Mouse (Mus musculus) embryonic facial prominence, embryonic 11.5 days (tissue): ENCODE data around the gene Hkdc1. TPM values are rescaled to one million over a fixed set of nuclear protein-coding genes. Genes with fewer than 3 reads are reported as not detected.
A peak's percentile ranks its signal among the peaks of the same experiment; 100 is the strongest.

ENCODE experiments used
- ATAC-seq: fragments of 200-750 bp; cut with Nextera tagmentation; replicated peaks from 2 replicates; pipeline ENCODE4 v1.8.0; 2017; ENCODE audit warnings: low read depth; ENCODE audit not compliant: insufficient number of reproducible peaks, low FRiP score, low TSS enrichment
- DNase-seq: peaks from one replicate; pipeline ENCODE4 v3.0.0-alpha.2; 2015; ENCODE audit warnings: low spot score
- H3K27ac ChIP-seq: fragments of 300-500 bp; sonication (generic); replicated peaks from 2 replicates; pipeline ENCODE4 v1.5.1; 2014; ENCODE audit warnings: mild to moderate bottlenecking, low read depth, low read length, control low read depth
- H3K27me3 ChIP-seq: fragments of 300-500 bp; sonication (generic); 2 replicates; pipeline ENCODE4 v1.6.1; 2014; ENCODE audit warnings: mild to moderate bottlenecking, low read length, moderate library complexity, mixed read lengths; ENCODE audit not compliant: control insufficient read depth, insufficient read depth
- H3K36me3 ChIP-seq: fragments of 300-500 bp; sonication (generic); replicated peaks from 2 replicates; pipeline ENCODE4 v1.6.1; 2014; ENCODE audit warnings: low read depth, mild to moderate bottlenecking, low read length, moderate library complexity, mixed read lengths; ENCODE audit not compliant: control insufficient read depth, insufficient read depth
- H3K4me1 ChIP-seq: fragments of 300-500 bp; sonication (generic); 2 replicates; pipeline ENCODE4 v1.6.1; 2014; ENCODE audit warnings: low read length, mixed read lengths; ENCODE audit not compliant: control insufficient read depth, insufficient read depth
- H3K4me2 ChIP-seq: fragments of 300-500 bp; sonication (generic); 2 replicates; pipeline ENCODE4 v1.6.1; 2014; ENCODE audit warnings: low read depth, mild to moderate bottlenecking, control low read depth, low read length, moderate library complexity
- H3K4me3 ChIP-seq: fragments of 300-500 bp; sonication (generic); 2 replicates; pipeline ENCODE4 v1.5.1; 2014; ENCODE audit warnings: low read depth, low read length, control low read depth
- H3K9ac ChIP-seq: fragments of 300-500 bp; sonication (generic); replicated peaks from 2 replicates; pipeline ENCODE4 v1.6.1; 2014; ENCODE audit warnings: mild to moderate bottlenecking, control low read depth, low read length
- H3K9me3 ChIP-seq: fragments of 300-500 bp; sonication (generic); replicated peaks from 2 replicates; pipeline ENCODE4 v1.6.1; 2016; ENCODE audit warnings: mild to moderate bottlenecking, low read length, inconsistent platforms, mixed read lengths; ENCODE audit not compliant: control insufficient read depth
- WGBS: fragments of 180-500 bp; shearing (Covaris S2); extraction: QIAGEN DNeasy Blood & Tissue Kit; methylation state at CpG from one replicate; pipeline ENCODE4 v1.1.7; 2014; 5-methylcytosine and 5-hydroxymethylcytosine counted together
- polyA plus RNA-seq: library from polyadenylated mRNA; unstranded; fragments of >200 nt; fragmentation: Nextera tagmentation; extraction: Ambion mirVana; gene quantifications from 2 replicates; pipeline ENCODE4 v1.2.1, GENCODE M21; 2014

Gene Hkdc1
- polyA plus RNA-seq, 1 experiment from 2014 or later, result 0.41 TPM

GRCm38 (mm10) chr10:62339211-62340094, 82.8 kb downstream of the Hkdc1 start:
- H3K27ac ChIP-seq, result 0 out of 2 replicates have a peak overlapping the region, but pooled peaks have one; percentile 28
- H3K9ac ChIP-seq, result peak overlapping the region; percentile 22
- 4% methylated on average over 45 of the region's 45 CpGs for WGBS
- no peaks in the 10 kb centered on the region for H3K9me3 ChIP-seq
- H3K4me3 ChIP-seq, result peak overlapping the region; percentile 67
- ATAC-seq (peak; percentile 41), DNase-seq (no peak)
- H3K27me3 ChIP-seq, result no peaks in the 10 kb centered on the region
- no peaks in the 10 kb centered on the region for H3K36me3 ChIP-seq
- H3K4me2 ChIP-seq, result peak overlapping the region; percentile 92
- no peaks in the 10 kb centered on the region; the same call in 1 of the 2 replicates for H3K4me1 ChIP-seq

- no peak overlapping the region for H3K4me3 ChIP-seq
- no peaks in the 10 kb centered on the region for H3K9me3 ChIP-seq
- WGBS, result 22% methylated on average over 5 of the region's 5 CpGs
- ATAC-seq, result no peak
- H3K36me3 ChIP-seq, result no peaks in the 10 kb centered on the region
- no peak for DNase-seq
- no peaks in the 10 kb centered on the region; the same call in 1 of the 2 replicates for H3K4me1 ChIP-seq
- H3K4me2 ChIP-seq, result no peak overlapping the region
- H3K27ac ChIP-seq, result no peak overlapping the region
- no peaks in the 10 kb centered on the region for H3K27me3 ChIP-seq
- H3K9ac ChIP-seq, result no peak overlapping the region
Observed at GRCm38 (mm10) chr10:62338626-62339025, 83.7 kb downstream of the Hkdc1 start.

GRCm38 (mm10) chr10:62338176-62338575, 84.1 kb downstream of the Hkdc1 start:
- no peaks in the 10 kb centered on the region for H3K27me3 ChIP-seq
- H3K9ac ChIP-seq, result no peak overlapping the region
- DNase-seq (no peak), ATAC-seq (no peak)
- no peaks in the 10 kb centered on the region; the same call in 1 of the 2 replicates for H3K4me1 ChIP-seq
- no peaks in the 10 kb centered on the region for H3K36me3 ChIP-seq
- no peaks in the 10 kb centered on the region for H3K9me3 ChIP-seq
- no peak overlapping the region for H3K4me2 ChIP-seq
- 41% methylated on average over 9 of the region's 9 CpGs for WGBS
- H3K4me3 ChIP-seq, result no peak overlapping the region
- H3K27ac ChIP-seq, result no peak overlapping the region

GRCm38 (mm10) chr10:62336601-62337578, 85.4 kb downstream of the Hkdc1 start:
- Histone ChIP-seq H3K9ac (no peak overlapping the region; the same call in 1 of the 2 replicates), H3K27me3 (no peaks in the 10 kb centered on the region), H3K36me3 (no peaks in the 10 kb centered on the region), H3K4me2 (no peak overlapping the region), H3K4me3 (no peak overlapping the region), H3K4me1 (no peaks in the 10 kb centered on the region; the same call in 1 of the 2 replicates), H3K9me3 (no peaks in the 10 kb centered on the region), H3K27ac (0 out of 2 replicates have a peak overlapping the region, but pooled peaks have one; percentile 35)
- peak; percentile 31 for DNase-seq
- WGBS, result 26% methylated on average over 12 of the region's 12 CpGs
- ATAC-seq, result no peak

- no peak overlapping the region for H3K27ac ChIP-seq
- H3K4me3 ChIP-seq, result no peak overlapping the region
- no peak overlapping the region for H3K4me2 ChIP-seq
- 5% methylated on average over 6 of the region's 6 CpGs for WGBS
- no peak for ATAC-seq
- DNase-seq, result peak; percentile 57
- H3K36me3 ChIP-seq, result no peaks in the 10 kb centered on the region
- H3K9me3 ChIP-seq, result no peaks in the 10 kb centered on the region
- no peaks in the 10 kb centered on the region; the same call in 1 of the 2 replicates for H3K4me1 ChIP-seq
- no peaks in the 10 kb centered on the region for H3K27me3 ChIP-seq
- no peak overlapping the region for H3K9ac ChIP-seq
Observed at GRCm38 (mm10) chr10:62335423-62335776, 86.9 kb downstream of the Hkdc1 start.

GRCm38 (mm10) chr10:62334686-62335422, 87.4 kb downstream of the Hkdc1 start:
- ATAC-seq, result no peak
- Histone ChIP-seq H3K4me3 (no peak overlapping the region), H3K27ac (no peak overlapping the region), H3K4me2 (no peak overlapping the region), H3K9ac (no peak overlapping the region), H3K36me3 (no peaks in the 10 kb centered on the region), H3K4me1 (no peaks in the 10 kb centered on the region; the same call in 1 of the 2 replicates), H3K27me3 (no peaks in the 10 kb centered on the region), H3K9me3 (no peaks in the 10 kb centered on the region)
- WGBS, result 49% methylated on average over 20 of the region's 20 CpGs
- DNase-seq, result no peak

GRCm38 (mm10) chr10:62333269-62333668, 89.0 kb downstream of the Hkdc1 start:
- H3K4me2 ChIP-seq, result no peak overlapping the region
- no peaks in the 10 kb centered on the region for H3K9me3 ChIP-seq
- no peak overlapping the region for H3K27ac ChIP-seq
- H3K36me3 ChIP-seq, result no peaks in the 10 kb centered on the region
- no peak overlapping the region for H3K9ac ChIP-seq
- WGBS, result 77% methylated on average over 14 of the region's 14 CpGs
- no peaks in the 10 kb centered on the region for H3K27me3 ChIP-seq
- ATAC-seq, result no peak
- H3K4me1 ChIP-seq, result no peaks in the 10 kb centered on the region; the same call in 1 of the 2 replicates
- no peak for DNase-seq
- no peak overlapping the region for H3K4me3 ChIP-seq
